Mouse (Mus musculus) C2C12 (cell line): Measurements from ENCODE around the gene Adamts12.

Experiments used
- CTCF ChIP-seq: IDR thresholded peaks from one replicate; pipeline ENCODE4 v1.5.1; 2011; ENCODE audit not compliant: control insufficient read depth, insufficient read depth, insufficient read length
- MYOD1 ChIP-seq: IDR thresholded peaks from one replicate; pipeline ENCODE4 v1.6.1; 2011; ENCODE audit warnings: low read depth; ENCODE audit not compliant: control insufficient read depth, insufficient read length
- MYOG ChIP-seq: IDR thresholded peaks from one replicate; pipeline ENCODE4 v1.6.1; 2011; ENCODE audit not compliant: control insufficient read depth, insufficient read length; ENCODE audit errors: extremely low read depth

GRCm38 (mm10) chr15:11097967-11098702 is 33.5 kb downstream of the Adamts12 start:
- TF ChIP-seq CTCF (no peak), MYOD1 (no peak), MYOG (no peak)
